Mouse (Mus musculus) forebrain, embryonic 11.5 days (tissue): ENCODE measurements at regions not wholly inside any gene's neighbourhood (a gene's known extent, or its start where the extent isn't known, plus 50 kb on each side); places are given as distances from the start of the nearest gene placed in this dataset.

Source experiments
- ATAC-seq: fragments of 200-750 bp; cut with Nextera tagmentation; replicated peaks from 2 replicates; pipeline ENCODE4 v1.8.0; 2017; ENCODE audit warnings: moderate TSS enrichment; ENCODE audit not compliant: low FRiP score
- DNase-seq: peaks from one replicate; pipeline ENCODE4 v3.0.0-alpha.2; 2017; ENCODE audit warnings: low spot score
- H3K27ac ChIP-seq: fragments of 300-500 bp; sonication (generic); 2 replicates; pipeline ENCODE4 v1.5.1; 2014; ENCODE audit warnings: low read depth, low read length
- H3K27me3 ChIP-seq: fragments of 300-500 bp; sonication (generic); 2 replicates; pipeline ENCODE4 v1.6.1; 2014; ENCODE audit warnings: mild to moderate bottlenecking, low read length, mixed read lengths; ENCODE audit not compliant: control insufficient read depth, insufficient read depth
- H3K36me3 ChIP-seq: fragments of 300-500 bp; sonication (generic); 2 replicates; pipeline ENCODE4 v1.6.1; 2014; ENCODE audit warnings: mild to moderate bottlenecking, low read length, moderate library complexity, mixed read lengths; ENCODE audit not compliant: control insufficient read depth, insufficient read depth
- H3K4me1 ChIP-seq: fragments of 300-500 bp; sonication (generic); replicated peaks from 2 replicates; pipeline ENCODE4 v1.6.1; 2014; ENCODE audit warnings: low read length, mixed read lengths; ENCODE audit not compliant: control insufficient read depth, insufficient read depth
- H3K4me2 ChIP-seq: fragments of 300-500 bp; sonication (generic); 2 replicates; pipeline ENCODE4 v1.6.1; 2014; ENCODE audit warnings: low read depth, mild to moderate bottlenecking, low read length, moderate library complexity, mixed read lengths; ENCODE audit not compliant: severe bottlenecking
- H3K4me3 ChIP-seq: fragments of 300-500 bp; sonication (generic); 2 replicates; pipeline ENCODE4 v1.5.1; 2014; ENCODE audit warnings: low read depth, low read length
- H3K9ac ChIP-seq: fragments of 300-500 bp; sonication (generic); 2 replicates; pipeline ENCODE4 v1.6.1; 2014; ENCODE audit warnings: low read length
- H3K9me3 ChIP-seq: fragments of 300-500 bp; sonication (generic); 2 replicates; pipeline ENCODE4 v1.6.1; 2016; ENCODE audit warnings: low read length, mixed read lengths; ENCODE audit not compliant: control insufficient read depth
- WGBS: fragments of 180-500 bp; shearing (Covaris S2); extraction: QIAGEN DNeasy Blood & Tissue Kit; methylation state at CpG from one replicate; pipeline ENCODE4 v1.1.7; 2014; 5-methylcytosine and 5-hydroxymethylcytosine counted together

DNA sequence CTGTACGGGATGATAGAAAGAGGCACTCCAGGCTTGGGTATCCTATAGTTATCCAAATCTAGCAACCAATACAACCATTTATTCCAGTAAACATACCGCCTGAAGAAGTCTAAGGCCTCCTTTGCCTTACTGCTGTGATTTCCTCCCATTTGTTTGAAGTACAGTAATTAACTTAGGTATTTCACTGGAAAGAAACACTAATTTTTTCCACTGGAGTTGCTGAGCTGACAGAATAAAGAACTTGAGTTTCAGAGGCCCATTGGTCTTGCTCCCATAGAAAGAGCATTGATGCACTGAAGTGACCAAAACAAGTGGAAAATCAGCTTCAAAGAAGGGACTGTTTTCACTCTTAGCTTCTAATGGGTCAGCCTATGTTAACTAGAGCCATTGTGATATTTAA is 1100.8 kb upstream of the Gm7489 start:
- ATAC-seq: no peak

GRCm38 (mm10) chr15:52785196-52785595 is 1099.5 kb upstream of the Gm7489 start:
- no peak for ATAC-seq
- Histone ChIP-seq H3K27ac (no peak overlapping the region), H3K4me1 (no peaks in the 10 kb centered on the region), H3K9me3 (no peaks in the 10 kb centered on the region), H3K4me2 (no peak overlapping the region), H3K36me3 (no peaks in the 10 kb centered on the region), H3K9ac (no peak overlapping the region), H3K4me3 (no peak overlapping the region), H3K27me3 (no peaks in the 10 kb centered on the region)
- WGBS: 82% methylated on average over 3 of the region's 3 CpGs
- DNase-seq: no peak

More for the DNA sequence above, 1100.8 kb upstream of the Gm7489 start:
- Histone ChIP-seq H3K4me1 (no peaks in the 10 kb centered on the region), H3K9ac (no peak overlapping the region), H3K27me3 (no peaks in the 10 kb centered on the region), H3K9me3 (no peaks in the 10 kb centered on the region), H3K36me3 (no peaks in the 10 kb centered on the region), H3K27ac (no peak overlapping the region), H3K4me3 (no peak overlapping the region), H3K4me2 (no peak overlapping the region)
- 83% methylated on average over 2 of the region's 2 CpGs for WGBS
- DNase-seq: no peak

DNA sequence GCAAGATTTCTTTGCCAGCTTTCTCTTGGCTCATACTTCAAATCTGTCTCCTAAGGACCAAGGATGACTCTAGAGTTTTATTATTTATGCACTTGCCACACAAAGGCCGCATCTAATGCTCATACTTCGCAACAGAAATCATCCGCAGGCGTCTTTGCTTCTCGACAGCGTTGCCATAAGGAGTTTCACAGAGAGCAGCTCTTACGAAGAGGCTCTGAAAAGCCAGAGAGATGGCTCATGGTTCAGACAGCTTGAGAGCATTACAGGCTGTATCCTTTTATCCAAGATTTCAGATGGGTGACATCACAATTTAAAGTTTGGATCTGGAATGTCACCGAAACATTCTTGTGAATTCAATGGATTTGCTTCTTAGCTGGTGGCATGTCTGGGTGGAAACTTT is 1098.7 kb upstream of the Gm7489 start:
- Histone ChIP-seq H3K4me2 (no peak overlapping the region), H3K36me3 (no peaks in the 10 kb centered on the region), H3K27me3 (no peaks in the 10 kb centered on the region), H3K4me1 (no peaks in the 10 kb centered on the region), H3K9me3 (no peaks in the 10 kb centered on the region), H3K27ac (no peak overlapping the region), H3K9ac (no peak overlapping the region), H3K4me3 (no peak overlapping the region)
- DNase-seq (no peak), ATAC-seq (no peak)
- 93% methylated on average over 8 of the region's 8 CpGs for WGBS

DNA sequence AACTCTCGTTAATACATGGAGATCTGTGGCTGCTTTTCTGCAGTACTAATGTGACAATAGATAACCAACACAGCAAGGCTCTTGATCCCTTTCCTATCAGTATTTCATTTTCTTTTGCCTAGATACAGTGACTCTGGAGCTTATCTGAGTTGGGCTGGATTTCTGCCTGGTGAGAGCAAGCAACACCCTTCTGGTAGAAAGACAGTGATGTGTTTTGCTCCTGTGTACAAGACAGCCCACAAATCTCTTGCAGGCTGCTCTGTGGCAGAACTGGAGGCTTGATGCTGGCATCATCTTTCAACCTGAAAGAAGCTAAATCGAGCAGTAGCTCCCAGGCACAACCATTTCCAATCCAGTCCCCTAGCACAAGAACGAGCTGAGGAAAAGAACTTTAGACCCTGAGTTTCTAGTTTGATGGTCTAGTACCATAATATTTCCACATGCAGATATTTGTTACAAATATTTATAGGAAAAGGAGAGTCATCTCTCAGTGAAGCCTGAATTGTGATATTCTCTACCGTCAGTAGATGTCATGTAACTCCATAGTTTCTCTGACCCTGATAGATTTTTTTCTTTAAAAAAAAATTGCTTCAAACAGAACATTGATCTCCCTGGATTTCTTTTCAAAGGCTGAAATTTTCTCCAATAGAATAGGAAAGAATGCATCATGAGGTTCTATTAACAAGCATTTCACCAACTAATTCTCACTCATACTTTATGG is 1079.1 kb upstream of the Gm7489 start:
- no peak overlapping the region for H3K4me2 ChIP-seq
- no peaks in the 10 kb centered on the region for H3K9me3 ChIP-seq
- 86% methylated on average over 4 of the region's 4 CpGs for WGBS
- no peak overlapping the region for H3K9ac ChIP-seq
- no peaks in the 10 kb centered on the region for H3K27me3 ChIP-seq
- H3K4me1 ChIP-seq: no peaks in the 10 kb centered on the region
- no peaks in the 10 kb centered on the region for H3K36me3 ChIP-seq
- H3K4me3 ChIP-seq: no peak overlapping the region
- DNase-seq: no peak
- no peak overlapping the region for H3K27ac ChIP-seq
- ATAC-seq: no peak

- no peak for ATAC-seq
- Histone ChIP-seq H3K36me3 (no peaks in the 10 kb centered on the region), H3K4me1 (no peaks in the 10 kb centered on the region), H3K27me3 (no peaks in the 10 kb centered on the region), H3K9ac (no peak overlapping the region), H3K4me2 (no peak overlapping the region), H3K27ac (no peak overlapping the region), H3K4me3 (no peak overlapping the region), H3K9me3 (no peaks in the 10 kb centered on the region)
- 82% methylated on average over 3 of the region's 3 CpGs for WGBS
- DNase-seq: no peak
Observed at GRCm38 (mm10) chr15:52808622-52809021, 1076.1 kb upstream of the Gm7489 start.

DNA sequence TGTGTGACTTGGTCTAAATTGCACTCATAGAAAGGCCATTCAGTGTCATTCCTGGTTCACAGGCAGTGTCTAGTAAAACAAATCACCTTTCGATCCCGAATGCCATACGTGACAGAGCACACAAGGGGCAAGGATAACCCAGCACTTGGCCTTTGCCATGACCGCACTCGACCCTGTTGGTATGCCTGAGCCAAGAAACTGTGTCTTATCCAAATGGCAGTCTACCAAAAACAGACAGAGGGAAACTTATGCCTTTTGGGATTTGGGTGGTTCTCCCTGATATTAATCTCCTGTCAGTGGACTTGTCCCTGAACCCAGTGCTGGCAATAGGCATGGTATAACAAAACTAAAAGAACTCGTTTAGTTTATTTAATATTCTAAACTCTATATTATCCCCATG is 1063.9 kb upstream of the Gm7489 start:
- ATAC-seq (no peak), DNase-seq (no peak)
- Histone ChIP-seq H3K4me1 (no peaks in the 10 kb centered on the region), H3K9me3 (no peaks in the 10 kb centered on the region), H3K27me3 (no peaks in the 10 kb centered on the region), H3K36me3 (no peaks in the 10 kb centered on the region), H3K4me3 (no peak overlapping the region), H3K4me2 (no peak overlapping the region), H3K27ac (no peak overlapping the region), H3K9ac (no peak overlapping the region)
- WGBS: 91% methylated on average over 6 of the region's 6 CpGs

GRCm38 (mm10) chr15:52836896-52837295 is 1047.8 kb upstream of the Gm7489 start:
- H3K36me3 ChIP-seq: no peaks in the 10 kb centered on the region
- no peak overlapping the region for H3K9ac ChIP-seq
- H3K4me1 ChIP-seq: no peaks in the 10 kb centered on the region
- H3K9me3 ChIP-seq: no peaks in the 10 kb centered on the region
- no peak for DNase-seq
- ATAC-seq: no peak
- no peak overlapping the region for H3K4me2 ChIP-seq
- no peak overlapping the region for H3K27ac ChIP-seq
- 73% methylated on average over 2 of the region's 2 CpGs for WGBS
- no peaks in the 10 kb centered on the region for H3K27me3 ChIP-seq
- H3K4me3 ChIP-seq: no peak overlapping the region

DNA sequence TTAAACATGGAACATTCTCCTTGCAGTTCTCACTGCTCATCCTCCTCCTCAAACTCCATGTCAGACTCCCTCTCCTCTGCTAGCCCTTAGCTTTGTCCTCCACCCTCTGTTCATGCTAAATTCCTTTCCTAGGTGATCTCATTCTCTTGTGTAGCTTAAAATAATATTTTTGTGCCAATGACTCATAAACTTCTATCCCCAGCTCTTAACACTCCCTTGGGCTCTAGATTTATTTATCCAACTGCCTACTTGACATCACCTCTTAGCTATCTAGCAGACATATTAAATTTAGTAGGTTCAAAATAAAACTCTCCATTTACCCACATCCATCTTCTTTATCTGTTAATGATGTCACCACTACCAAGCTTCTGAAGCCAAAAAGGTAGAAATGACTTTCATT is 1036.6 kb upstream of the Gm7489 start:
- H3K27ac ChIP-seq: no peak overlapping the region
- no peak for ATAC-seq
- DNase-seq: no peak

GRCm38 (mm10) chr15:52858682-52859081 is 1026.0 kb upstream of the Gm7489 start:
- Histone ChIP-seq H3K9ac (no peak overlapping the region), H3K36me3 (no peaks in the 10 kb centered on the region), H3K27ac (no peak overlapping the region), H3K9me3 (no peaks in the 10 kb centered on the region), H3K4me2 (no peak overlapping the region), H3K4me1 (no peaks in the 10 kb centered on the region), H3K4me3 (no peak overlapping the region), H3K27me3 (no peaks in the 10 kb centered on the region)
- DNase-seq (no peak), ATAC-seq (no peak)
- WGBS: 89% methylated on average over 4 of the region's 4 CpGs

More for the DNA sequence above, 1036.6 kb upstream of the Gm7489 start:
- H3K4me2 ChIP-seq: no peak overlapping the region
- no peaks in the 10 kb centered on the region for H3K9me3 ChIP-seq
- H3K9ac ChIP-seq: no peak overlapping the region
- H3K36me3 ChIP-seq: no peaks in the 10 kb centered on the region
- no peak overlapping the region for H3K4me3 ChIP-seq
- no peaks in the 10 kb centered on the region for H3K4me1 ChIP-seq
- H3K27me3 ChIP-seq: no peaks in the 10 kb centered on the region
